Mouse (Mus musculus) embryonic fibroblast, embryonic 13.5 days (primary cell): ENCODE measurements around the gene Olfr1414.
"Not testable (repeated sequence)": the region's sequence is repeated elsewhere in the genome, so short reads cannot be mapped to it uniquely, and the experiment has no call there.

ENCODE experiments used
- CTCF ChIP-seq: IDR thresholded peaks from 2 replicates; pipeline ENCODE4 v1.5.1; 2011; ENCODE audit warnings: mild to moderate bottlenecking, control low read depth, low read length, moderate library complexity, borderline replicate concordance; ENCODE audit not compliant: insufficient read depth
- POLR2A ChIP-seq: IDR thresholded peaks from 2 replicates; pipeline ENCODE4 v1.6.1; 2011; ENCODE audit warnings: low read depth, mild to moderate bottlenecking, control low read depth, low read length, moderate library complexity

DNA sequence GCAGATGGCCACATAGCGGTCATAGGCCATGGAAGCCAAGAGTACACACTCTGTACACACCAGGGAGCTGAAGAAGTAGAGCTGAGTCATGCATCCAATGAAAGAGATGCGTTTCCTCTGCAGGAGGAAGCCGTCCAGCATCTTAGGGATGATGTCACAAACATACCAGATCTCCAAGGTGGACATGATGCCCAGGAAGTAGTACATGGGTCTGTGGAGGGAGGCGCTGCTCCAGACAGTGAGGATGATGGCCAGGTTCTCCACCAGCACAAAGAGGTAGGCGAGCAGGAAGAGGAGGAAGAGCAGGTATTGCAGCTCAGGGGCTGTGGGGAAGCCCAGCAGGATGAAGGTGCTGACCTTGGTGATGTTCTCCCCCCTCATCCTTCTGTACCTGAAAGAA lies 6.8 kb downstream of the Olfr1414 start:
- TF ChIP-seq CTCF, POLR2A: not testable (repeated sequence)
